Mouse (Mus musculus) bone marrow macrophage, adult 2 months (primary cell): ENCODE results near the gene Hist1h2ak.

Experiments used
- CTCF ChIP-seq: IDR thresholded peaks from 2 replicates; pipeline ENCODE4 v1.5.1; 2012; ENCODE audit warnings: low read depth, mild to moderate bottlenecking, low read length, moderate library complexity
- POLR2A ChIP-seq: IDR thresholded peaks from 2 replicates; pipeline ENCODE4 v1.6.1; 2012; ENCODE audit warnings: mild to moderate bottlenecking, low read depth, low read length, borderline replicate concordance

- TF ChIP-seq CTCF: no peak
- no peak for TF ChIP-seq POLR2A
Measured at GRCm38 (mm10) chr13:21722993-21723836, 30.4 kb downstream of the Hist1h2ak start.
